Mouse (Mus musculus) ZHBTc4 (cell line): Measurements from ENCODE around the gene Iba57.

ENCODE experiments used
- DNase-seq: peaks from one replicate; pipeline ENCODE4 v3.0.0-alpha.2; 2011; ENCODE audit warnings: low read depth, low spot score

Gene Iba57

DNA sequence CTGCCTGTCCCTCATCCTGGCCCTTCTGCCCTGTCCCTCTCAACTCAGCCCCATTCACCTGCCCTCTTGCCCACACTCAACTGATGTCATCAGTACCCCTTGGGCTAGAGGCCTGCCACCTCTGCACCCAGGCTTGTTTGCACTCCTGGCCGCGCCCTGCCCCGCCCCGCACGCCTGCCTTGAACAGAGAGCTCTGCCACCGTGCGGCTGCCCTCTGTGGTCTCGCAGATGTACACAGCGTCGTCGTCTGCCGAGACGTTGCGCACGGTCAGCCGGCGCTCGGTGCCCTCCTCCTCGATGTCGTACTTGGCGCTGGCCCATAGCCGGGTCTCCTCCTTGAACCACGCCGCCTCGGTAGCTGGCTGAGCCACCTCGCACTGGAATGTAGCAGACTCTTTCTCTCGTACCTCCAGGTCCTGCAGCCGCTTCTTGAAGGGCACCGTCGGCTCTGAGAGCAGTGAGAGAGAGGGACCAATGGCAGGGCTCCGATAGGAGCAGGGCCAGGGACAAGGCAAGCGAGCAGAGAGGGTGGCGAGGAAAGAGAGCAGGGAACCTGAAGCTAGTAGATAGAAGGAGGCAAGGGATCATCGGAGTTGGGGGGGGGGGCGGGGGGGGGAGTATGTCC lies 29.1 kb downstream of the Iba57 start:
- peak; percentile 49 for DNase-seq

DNA sequence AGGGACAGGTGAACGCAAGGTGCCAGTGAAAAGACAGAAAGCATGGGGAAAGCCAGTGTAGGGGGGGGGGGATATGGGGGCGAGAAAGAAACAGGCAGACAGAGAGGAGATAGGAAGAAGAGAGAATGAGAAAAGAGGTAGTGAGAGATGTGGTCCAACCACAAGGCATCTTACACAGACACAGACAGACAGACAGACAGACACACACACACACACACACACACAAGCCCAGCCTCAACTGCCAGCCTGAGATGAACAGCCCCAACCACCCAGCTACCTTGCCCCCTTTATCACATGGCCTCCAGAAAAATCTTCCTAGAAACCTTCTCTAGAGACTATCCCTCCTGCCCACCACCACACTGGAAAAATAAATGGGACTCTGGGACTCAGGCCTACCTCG lies 31.5 kb downstream of the Iba57 start:
- DNase-seq: no peak

DNA sequence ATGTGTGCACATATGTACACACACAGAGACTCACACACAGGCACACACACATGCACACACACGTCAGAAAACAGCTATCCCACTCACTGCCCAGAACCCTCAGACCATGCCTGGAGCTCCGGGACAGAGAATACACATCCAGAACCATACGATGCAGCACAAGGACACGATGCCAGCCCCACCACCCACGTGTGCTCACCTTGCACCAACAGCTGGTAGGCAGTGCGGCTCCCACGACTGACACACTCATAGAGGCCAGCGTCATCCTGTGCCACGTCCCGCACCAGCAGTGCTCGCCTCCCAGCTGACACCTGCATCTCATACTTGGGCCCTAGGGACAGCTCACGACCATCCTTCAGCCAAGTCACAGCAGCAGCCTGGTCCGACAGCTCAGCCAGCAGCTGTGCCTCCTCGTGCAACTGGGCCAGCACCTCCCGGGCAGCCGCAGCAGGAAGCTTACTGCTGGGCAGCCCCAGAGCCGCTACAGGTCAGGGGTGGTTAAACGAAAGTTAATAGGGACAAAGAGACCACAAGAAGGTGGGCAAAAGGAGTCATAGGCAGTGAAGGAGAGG lies 32.1 kb downstream of the Iba57 start:
- DNase-seq: no peak

DNA sequence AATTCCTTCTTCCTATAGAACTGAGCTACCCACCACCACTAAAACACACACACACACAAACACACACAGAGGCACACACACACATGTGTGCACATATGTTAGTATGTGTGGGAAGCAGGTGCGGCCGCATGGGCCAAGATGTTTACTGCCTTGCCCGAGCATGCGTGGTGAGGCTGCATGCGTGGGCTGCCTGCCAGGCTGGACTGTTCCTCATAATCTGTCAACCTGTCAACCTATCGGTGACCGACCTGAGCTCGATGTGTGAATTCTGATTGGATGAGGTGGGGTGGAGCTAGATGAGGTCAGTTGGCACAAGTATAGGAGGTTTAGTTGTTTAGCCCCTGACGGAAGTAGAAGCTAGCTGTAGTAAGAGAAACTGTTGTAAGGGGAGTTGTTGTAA lies 32.8 kb downstream of the Iba57 start:
- no peak for DNase-seq

GRCm38 (mm10) chr11:59105945-59106344 lies 57.6 kb downstream of the Iba57 start:
- DNase-seq: peak; percentile 57
